Mouse (Mus musculus) kidney, adult 2 months (tissue): ENCODE measurements around the gene Ptprn. TPM values are rescaled to one million over a fixed set of nuclear protein-coding genes. Genes with fewer than 3 reads are reported as not detected.
A peak's percentile ranks its signal among the peaks of the same experiment; 100 is the strongest.

ENCODE experiments used
- DNase-seq: peaks from one replicate; pipeline ENCODE4 v3.0.0; 2021
- H3K27ac ChIP-seq: fragments of 200-500 bp; 2 replicates; pipeline ENCODE4 v1.5.1; 2012; ENCODE audit warnings: low read depth, low read length, control low read depth, inconsistent platforms; ENCODE audit not compliant: insufficient read depth
- H3K27me3 ChIP-seq: fragments of 200-500 bp; replicated peaks from 2 replicates; pipeline ENCODE4 v1.6.1; 2012; ENCODE audit warnings: mild to moderate bottlenecking, moderate library complexity, low read length, inconsistent platforms; ENCODE audit not compliant: control insufficient read depth, insufficient read depth
- H3K36me3 ChIP-seq: fragments of 200-500 bp; 2 replicates; pipeline ENCODE4 v1.6.1; 2012; ENCODE audit warnings: mild to moderate bottlenecking, moderate library complexity, low read length, inconsistent platforms; ENCODE audit not compliant: control insufficient read depth, insufficient read depth
- H3K4me1 ChIP-seq: fragments of 200-500 bp; 2 replicates; pipeline ENCODE4 v1.6.1; 2011; ENCODE audit warnings: low read length; ENCODE audit not compliant: control insufficient read depth, insufficient read depth
- H3K4me3 ChIP-seq: fragments of 200-500 bp; 2 replicates; pipeline ENCODE4 v1.5.1; 2011; ENCODE audit warnings: mild to moderate bottlenecking, low read depth, low read length, control low read depth; ENCODE audit not compliant: insufficient read depth
- CTCF ChIP-seq: fragments of 200-500 bp; conservative IDR thresholded peaks from 2 replicates; pipeline ENCODE4 v1.5.1; 2011; ENCODE audit warnings: low read depth, mild to moderate bottlenecking, control low read depth, low read length, moderate library complexity, mixed read lengths; ENCODE audit not compliant: insufficient read depth, insufficient read length
- POLR2A ChIP-seq: fragments of 200-500 bp; IDR thresholded peaks from one replicate; pipeline ENCODE4 v1.6.1; 2011; ENCODE audit warnings: low read depth, low read length, control low read depth
- WGBS: fragments of 180-500 bp; shearing (Covaris S2); methylation state at CpG from one replicate; pipeline ENCODE4 v1.1.7; 2018; 5-methylcytosine and 5-hydroxymethylcytosine counted together
- polyA plus RNA-seq: library from polyadenylated mRNA; depleted of rRNA; stranded (reverse); fragments of >200 nt; gene quantifications from 2 replicates; pipeline ENCODE4 v1.2.3, GENCODE M21; 2012

The Ptprn gene
- polyA plus RNA-seq, 1 experiment, result 0.81 TPM

- no peaks in the 10 kb centered on the region for H3K36me3 ChIP-seq
- DNase-seq, result peak; percentile 32
- no peak for TF ChIP-seq POLR2A
- no peak for TF ChIP-seq CTCF
- H3K27ac ChIP-seq, result no peak overlapping the region
- no peak overlapping the region for H3K4me3 ChIP-seq
- no peaks in the 10 kb centered on the region for H3K4me1 ChIP-seq
- no peaks in the 10 kb centered on the region for H3K27me3 ChIP-seq
Observed at GRCm38 (mm10) chr1:75290582-75290981, 26.3 kb upstream of the Ptprn start.

GRCm38 (mm10) chr1:75289888-75290431, 25.7 kb upstream of the Ptprn start:
- TF ChIP-seq CTCF (no peak), POLR2A (no peak)
- H3K27ac ChIP-seq, result no peak overlapping the region
- no peaks in the 10 kb centered on the region for H3K4me1 ChIP-seq
- 56% methylated on average over 8 of the region's 8 CpGs for WGBS
- H3K27me3 ChIP-seq, result no peaks in the 10 kb centered on the region
- H3K36me3 ChIP-seq, result no peaks in the 10 kb centered on the region
- no peak for DNase-seq
- no peak overlapping the region for H3K4me3 ChIP-seq

GRCm38 (mm10) chr1:75289376-75289775, 25.1 kb upstream of the Ptprn start:
- Histone ChIP-seq H3K27me3 (no peaks in the 10 kb centered on the region), H3K4me3 (no peak overlapping the region), H3K36me3 (no peaks in the 10 kb centered on the region), H3K27ac (no peak overlapping the region), H3K4me1 (no peaks in the 10 kb centered on the region)
- 14% methylated on average over 7 of the region's 7 CpGs for WGBS
- peak; percentile 4 for DNase-seq
- TF ChIP-seq CTCF (no peak), POLR2A (no peak)

GRCm38 (mm10) chr1:75284911-75285310, 20.6 kb upstream of the Ptprn start:
- no peak overlapping the region for H3K27ac ChIP-seq
- H3K36me3 ChIP-seq, result no peaks in the 10 kb centered on the region
- H3K4me3 ChIP-seq, result no peak overlapping the region
- TF ChIP-seq POLR2A (no peak), CTCF (no peak)
- no peaks in the 10 kb centered on the region for H3K4me1 ChIP-seq
- DNase-seq, result no peak
- 84% methylated on average over 7 of the region's 7 CpGs for WGBS
- H3K27me3 ChIP-seq, result no peaks in the 10 kb centered on the region

- WGBS, result 76% methylated on average over 5 of the region's 5 CpGs
Observed at GRCm38 (mm10) chr1:75283017-75283416, 18.7 kb upstream of the Ptprn start.

GRCm38 (mm10) chr1:75278228-75278627, 13.9 kb upstream of the Ptprn start, which contains the start of gene Resp18:
Gene Resp18, minus strand, starts transcription at chr1:75278415.
- 7% methylated on average over 13 of the region's 13 CpGs for WGBS
- no peak for DNase-seq
- Histone ChIP-seq H3K36me3 (no peaks in the 10 kb centered on the region), H3K4me1 (no peaks in the 10 kb centered on the region), H3K27me3 (no peaks in the 10 kb centered on the region), H3K4me3 (no peak within 1 kb of the TSS), H3K27ac (no peak within 1 kb of the TSS)
- TF ChIP-seq POLR2A, result no peak
- TF ChIP-seq CTCF, result no peak

More at GRCm38 (mm10) chr1:75283017-75283416, 18.7 kb upstream of the Ptprn start:
- Histone ChIP-seq H3K36me3 (no peaks in the 10 kb centered on the region), H3K27ac (no peak overlapping the region), H3K4me1 (no peaks in the 10 kb centered on the region), H3K4me3 (no peak overlapping the region), H3K27me3 (no peaks in the 10 kb centered on the region)
- no peak for DNase-seq
- TF ChIP-seq POLR2A (no peak), CTCF (no peak)

- Histone ChIP-seq H3K4me1 (no peaks in the 10 kb centered on the region), H3K4me3 (no peak overlapping the region), H3K27ac (no peak overlapping the region), H3K36me3 (no peaks in the 10 kb centered on the region), H3K27me3 (no peaks in the 10 kb centered on the region)
- no peak for TF ChIP-seq CTCF
- no peak for TF ChIP-seq POLR2A
- DNase-seq, result peak; percentile 38
- WGBS, result 5% methylated on average over 23 of the region's 23 CpGs
Observed at GRCm38 (mm10) chr1:75277195-75278188, 13.2 kb upstream of the Ptprn start.
